Comparison of ENCODE assay signal across 10 mouse cellular contexts in the genomic region with DNA sequence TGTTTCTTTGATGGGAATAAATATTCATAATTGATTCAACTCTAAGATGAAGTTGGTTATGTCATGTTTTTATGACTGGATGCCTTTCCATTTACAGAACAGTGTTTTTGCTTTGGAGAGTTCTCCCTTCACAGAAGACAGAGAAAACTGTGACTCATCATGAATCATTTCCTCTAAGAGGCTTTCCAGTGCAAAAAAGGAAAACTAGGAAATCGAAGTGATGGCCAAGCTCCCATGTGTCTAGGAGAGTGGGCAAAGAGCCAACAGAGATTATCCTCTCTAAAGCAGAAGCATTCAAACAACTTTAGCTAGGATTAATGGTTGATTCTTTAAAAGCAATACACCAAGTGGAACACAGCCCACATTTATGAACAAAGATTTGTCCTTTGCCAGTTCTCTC.
DNase-seq lines count a peak whose midpoint lies in the region; ATAC-seq lines count a peak whose summit lies in the region.
"Had no signal": no experiment of that assay in that cellular context is flagged by ENCODE, and none has a peak within 500 bp of the region (broad histone marks: within the 10 kb centered on the region; RNA-seq: fewer than 3 reads in every experiment).

No protein-coding gene starts in this region.

- no peak for DNase-seq in frontal cortex, postnatal 14 days (ENCODE audit: low spot score in 2 of 2)
- peak; percentile 91 for DNase-seq in 3T3-L1 (ENCODE audit: low read depth, low spot score)
- DNase-seq in cerebellum, postnatal 14 days, result peak; percentile 25 to 61
- peak; percentile 27 for DNase-seq in layer of hippocampus, adult 9-10 months (ENCODE audit: low spot score)
- no peak for DNase-seq in liver

- peak; percentile 100 for ATAC-seq in frontal cortex, adult (ENCODE audit: low TSS enrichment)
- no peak for ATAC-seq in monocyte, adult 5-6 weeks (replicated peaks; ENCODE audit: insufficient number of reproducible peaks, low FRiP score, low TSS enrichment, poor library complexity, severe bottlenecking)
- ATAC-seq in kidney, embryonic 16.5 days (ENCODE audit: low FRiP score, low TSS enrichment), result no peak

- H3K27ac ChIP-seq in kidney, embryonic 16.5 days (ENCODE audit: low read length), result no peak overlapping the region
- H3K27ac ChIP-seq: liver, embryonic 15.5 days had no signal

- no peaks in the 10 kb centered on the region for H3K4me1 ChIP-seq in kidney, embryonic 16.5 days (ENCODE audit: insufficient read depth, low read length)
- H3K4me1 ChIP-seq: liver, embryonic 15.5 days had no signal

- no peak overlapping the region for H3K4me3 ChIP-seq in kidney, embryonic 16.5 days (ENCODE audit: low read length)
- H3K4me3 ChIP-seq: liver, embryonic 15.5 days had no signal

- WGBS in kidney, embryonic 16.5 days, result 48% methylated on average over 1 of the region's 1 CpGs

- H3K36me3 ChIP-seq in kidney, embryonic 16.5 days (ENCODE audit: insufficient read depth, low read length), result no peaks in the 10 kb centered on the region
- H3K36me3 ChIP-seq: G1E; liver, embryonic 15.5 days had no signal

- H3K27me3 ChIP-seq in kidney, embryonic 16.5 days (ENCODE audit: insufficient read depth, low read length), result no peaks in the 10 kb centered on the region
- H3K27me3 ChIP-seq: liver, embryonic 15.5 days had no signal

- no peaks in the 10 kb centered on the region for H3K9me3 ChIP-seq in kidney, embryonic 16.5 days (ENCODE audit: low read length)
- H3K9me3 ChIP-seq: G1E; liver, embryonic 15.5 days had no signal

- no peak overlapping the region for H3K9ac ChIP-seq in kidney, embryonic 16.5 days (replicated peaks; ENCODE audit: low read length)
- H3K9ac ChIP-seq: liver, embryonic 15.5 days had no signal

- no peak overlapping the region for H3K4me2 ChIP-seq in kidney, embryonic 16.5 days (replicated peaks; ENCODE audit: low read depth, low read length)
- H3K4me2 ChIP-seq: liver, embryonic 15.5 days had no signal

Comparison
In these comparisons a context has a peak if more than half of its experiments do, and no peak if none do; other contexts are left out.
1. DNase-seq: peak in 3T3-L1 (single experiment), cerebellum, postnatal 14 days (2 of 2) and layer of hippocampus, adult 9-10 months (single experiment); none in frontal cortex, postnatal 14 days (0 of 2) and liver (single experiment).